Mouse (Mus musculus) myocyte (in vitro differentiated cells): Measurements from ENCODE around the gene Caskin2. TPM values are rescaled to one million over a fixed set of nuclear protein-coding genes. Genes with fewer than 3 reads are reported as not detected.
"Not testable (repeated sequence)": the region's sequence is repeated elsewhere in the genome, so short reads cannot be mapped to it uniquely, and the experiment has no call there.

Source experiments
- H3K27me3 ChIP-seq: one replicate; pipeline ENCODE4 v1.6.1; 2011; ENCODE audit not compliant: control insufficient read depth, insufficient read depth, insufficient read length
- H3K36me3 ChIP-seq: one replicate; pipeline ENCODE4 v1.6.1; 2011; ENCODE audit not compliant: control insufficient read depth, insufficient read depth
- H3K4me2 ChIP-seq: one replicate; pipeline ENCODE4 v1.6.1; 2011; ENCODE audit warnings: low read depth, control low read depth
- H3K4me3 ChIP-seq: one replicate; pipeline ENCODE4 v1.5.1; 2011; ENCODE audit warnings: mild to moderate bottlenecking, control low read depth, moderate library complexity
- H3K79me2 ChIP-seq: one replicate; pipeline ENCODE4 v1.6.1; 2011; ENCODE audit not compliant: control insufficient read depth, insufficient read depth
- H3ac ChIP-seq: one replicate; pipeline ENCODE4 v1.6.1; 2011; ENCODE audit not compliant: control insufficient read depth, insufficient read length
- CEBPB ChIP-seq: IDR thresholded peaks from 2 replicates; pipeline ENCODE4 v1.6.1; 2011; ENCODE audit warnings: mild to moderate bottlenecking, moderate library complexity; ENCODE audit not compliant: poor library complexity, insufficient read depth, severe bottlenecking
- E2F4 ChIP-seq: IDR thresholded peaks from one replicate; pipeline ENCODE4 v1.6.1; 2011; ENCODE audit warnings: mild to moderate bottlenecking, control low read depth, moderate library complexity; ENCODE audit not compliant: insufficient read depth
- MAX ChIP-seq: IDR thresholded peaks from one replicate; pipeline ENCODE4 v1.6.1; 2011; ENCODE audit warnings: low read depth, mild to moderate bottlenecking, control low read depth
- MYOD1 ChIP-seq, 3 experiments: IDR thresholded peaks; one replicate each; pipeline ENCODE4 v1.6.1; 2011; ENCODE audit warnings: control low read depth in 2 of 3, low read depth in 2 of 3, mild to moderate bottlenecking in 2 of 3, moderate library complexity in 1 of 3; ENCODE audit not compliant: insufficient read length in 2 of 3, control insufficient read depth in 1 of 3
- MYOG ChIP-seq, 3 experiments: IDR thresholded peaks; one replicate each; pipeline ENCODE4 v1.6.1; 2011; ENCODE audit warnings: control low read depth in 2 of 3, low read depth in 2 of 3, mild to moderate bottlenecking in 2 of 3; ENCODE audit not compliant: insufficient read length in 2 of 3, control insufficient read depth in 1 of 3, insufficient read depth in 1 of 3
- POLR2A ChIP-seq: IDR thresholded peaks from one replicate; pipeline ENCODE4 v1.6.1; 2011; ENCODE audit warnings: low read depth, mild to moderate bottlenecking, control low read depth, moderate library complexity; ENCODE audit not compliant: insufficient read length
- POLR2AphosphoS2 ChIP-seq: IDR thresholded peaks from one replicate; pipeline ENCODE4 v1.6.1; 2011; ENCODE audit warnings: low read depth, control low read depth; ENCODE audit not compliant: insufficient read length
- REST ChIP-seq: IDR thresholded peaks from one replicate; pipeline ENCODE4 v1.6.1; 2011; ENCODE audit warnings: mild to moderate bottlenecking, control low read depth, moderate library complexity; ENCODE audit not compliant: insufficient read depth, insufficient read length
- SRF ChIP-seq: IDR thresholded peaks from one replicate; pipeline ENCODE4 v1.6.1; 2011; ENCODE audit warnings: low read depth; ENCODE audit not compliant: control insufficient read depth, insufficient read length
- TCF12 ChIP-seq: IDR thresholded peaks from one replicate; pipeline ENCODE4 v1.6.1; 2011; ENCODE audit warnings: mild to moderate bottlenecking, control low read depth; ENCODE audit not compliant: poor library complexity, insufficient read depth, severe bottlenecking
- TCF3 ChIP-seq: IDR thresholded peaks from one replicate; pipeline ENCODE4 v1.6.1; 2011; ENCODE audit warnings: low read depth, control low read depth; ENCODE audit not compliant: insufficient read length
- USF1 ChIP-seq: IDR thresholded peaks from one replicate; pipeline ENCODE4 v1.6.1; 2011; ENCODE audit warnings: low read depth, mild to moderate bottlenecking, control low read depth, moderate library complexity
- polyA plus RNA-seq: library from polyadenylated mRNA; unstranded; fragments of >200 nt; fragmentation: generic; extraction: Trizol; gene quantifications from one replicate; pipeline ENCODE4 v1.2.1, GENCODE M21; 2012; ENCODE audit warnings: missing spikeins

Caskin2 gene
- polyA plus RNA-seq, 1 experiment: 8.0 TPM

GRCm38 (mm10) chr11:115766356-115766943 lies 47.0 kb downstream of the Caskin2 start:
- TF ChIP-seq CEBPB (no peak), SRF (no peak), TCF3 (no peak), MAX (no peak), POLR2AphosphoS2 (no peak), MYOD1 (IDR thresholded peaks at IDR 0.05; ENCODE audit: control insufficient read depth in 1 of 3, insufficient read length in 2 of 3, low read depth in 2 of 3) (no peak), TCF12 (no peak), POLR2A (no peak), REST (no peak)
- H3K4me2 ChIP-seq: peak overlapping the region; percentile 87
- H3K27me3 ChIP-seq: no peaks in the 10 kb centered on the region
- H3ac ChIP-seq: peak overlapping the region; percentile 46
- no peaks in the 10 kb centered on the region for H3K79me2 ChIP-seq
- peak overlapping the region; percentile 58 for H3K4me3 ChIP-seq
- no peaks in the 10 kb centered on the region for H3K36me3 ChIP-seq

- TF ChIP-seq E2F4 (no peak), REST (no peak), MAX (no peak)
- no peaks in the 10 kb centered on the region for H3K27me3 ChIP-seq
- no peaks in the 10 kb centered on the region for H3K79me2 ChIP-seq
- H3ac ChIP-seq: peak overlapping the region; percentile 46
- H3K4me3 ChIP-seq: peak overlapping the region; percentile 58
- H3K36me3 ChIP-seq: no peaks in the 10 kb centered on the region
- H3K4me2 ChIP-seq: peak overlapping the region; percentile 87
Measured at GRCm38 (mm10) chr11:115765607-115766141, 47.8 kb downstream of the Caskin2 start.

GRCm38 (mm10) chr11:115765103-115765606 lies 48.3 kb downstream of the Caskin2 start, which contains the start of gene Tmem94:
Gene Tmem94, plus strand, starts transcription at chr11:115765433.
- H3K79me2 ChIP-seq: no peaks in the 10 kb centered on the region
- peak within 1 kb of the TSS; percentile 46 for H3ac ChIP-seq
- peak; percentile 69 for TF ChIP-seq POLR2A
- no peak for TF ChIP-seq TCF12
- no peak for TF ChIP-seq MYOD1 (IDR thresholded peaks at IDR 0.05; ENCODE audit: control insufficient read depth in 1 of 3, insufficient read length in 2 of 3, low read depth in 2 of 3)
- TF ChIP-seq POLR2AphosphoS2: no peak
- no peaks in the 10 kb centered on the region for H3K36me3 ChIP-seq
- peak within 1 kb of the TSS; percentile 58 for H3K4me3 ChIP-seq
- H3K27me3 ChIP-seq: no peaks in the 10 kb centered on the region
- H3K4me2 ChIP-seq: peak within 1 kb of the TSS; percentile 98

GRCm38 (mm10) chr11:115764698-115765097 lies 48.7 kb downstream of the Caskin2 start:
- H3K79me2 ChIP-seq: no peaks in the 10 kb centered on the region
- H3K36me3 ChIP-seq: no peaks in the 10 kb centered on the region
- H3K27me3 ChIP-seq: no peaks in the 10 kb centered on the region
- H3ac ChIP-seq: peak overlapping the region; percentile 46
- TF ChIP-seq REST (no peak), SRF (no peak), TCF3 (no peak), MYOD1 (IDR thresholded peaks at IDR 0.05; ENCODE audit: control insufficient read depth in 1 of 3, insufficient read length in 2 of 3, low read depth in 2 of 3) (no peak), TCF12 (no peak), USF1 (no peak), MYOG (IDR thresholded peaks at IDR 0.05; ENCODE audit: control insufficient read depth in 1 of 3, insufficient read depth in 1 of 3, insufficient read length in 2 of 3, low read depth in 2 of 3) (no peak), E2F4 (no peak), POLR2A (no peak), MAX (no peak), CEBPB (no peak), POLR2AphosphoS2 (no peak)
- H3K4me2 ChIP-seq: peak overlapping the region; percentile 98
- H3K4me3 ChIP-seq: peak overlapping the region; percentile 58

- not testable (repeated sequence) for H3K27me3 ChIP-seq, H3ac ChIP-seq, H3K4me3 ChIP-seq, H3K79me2 ChIP-seq, H3K36me3 ChIP-seq, H3K4me2 ChIP-seq
Measured at GRCm38 (mm10) chr11:115762176-115762575, 51.3 kb downstream of the Caskin2 start.

- Histone ChIP-seq H3ac (no peak overlapping the region), H3K27me3 (no peaks in the 10 kb centered on the region), H3K36me3 (no peaks in the 10 kb centered on the region), H3K4me3 (no peak overlapping the region), H3K4me2 (no peak overlapping the region), H3K79me2 (no peaks in the 10 kb centered on the region)
- TF ChIP-seq MAX (no peak), POLR2AphosphoS2 (no peak), CEBPB (no peak), TCF3 (no peak), MYOG (IDR thresholded peaks at IDR 0.05; ENCODE audit: control insufficient read depth in 1 of 3, insufficient read depth in 1 of 3, insufficient read length in 2 of 3, low read depth in 2 of 3) (no peak), POLR2A (no peak), REST (no peak), SRF (no peak), TCF12 (no peak)
Measured at GRCm38 (mm10) chr11:115753485-115753884, 60.0 kb downstream of the Caskin2 start.
